Mouse (Mus musculus) heart, adult 11 months (tissue): Measurements from ENCODE around the gene Cdc42.
A peak's percentile ranks its signal among the peaks of the same experiment; 100 is the strongest.

ENCODE experiments used
- DNase-seq: peaks from one replicate; pipeline ENCODE4 v3.0.0; 2022

Gene Cdc42

DNA sequence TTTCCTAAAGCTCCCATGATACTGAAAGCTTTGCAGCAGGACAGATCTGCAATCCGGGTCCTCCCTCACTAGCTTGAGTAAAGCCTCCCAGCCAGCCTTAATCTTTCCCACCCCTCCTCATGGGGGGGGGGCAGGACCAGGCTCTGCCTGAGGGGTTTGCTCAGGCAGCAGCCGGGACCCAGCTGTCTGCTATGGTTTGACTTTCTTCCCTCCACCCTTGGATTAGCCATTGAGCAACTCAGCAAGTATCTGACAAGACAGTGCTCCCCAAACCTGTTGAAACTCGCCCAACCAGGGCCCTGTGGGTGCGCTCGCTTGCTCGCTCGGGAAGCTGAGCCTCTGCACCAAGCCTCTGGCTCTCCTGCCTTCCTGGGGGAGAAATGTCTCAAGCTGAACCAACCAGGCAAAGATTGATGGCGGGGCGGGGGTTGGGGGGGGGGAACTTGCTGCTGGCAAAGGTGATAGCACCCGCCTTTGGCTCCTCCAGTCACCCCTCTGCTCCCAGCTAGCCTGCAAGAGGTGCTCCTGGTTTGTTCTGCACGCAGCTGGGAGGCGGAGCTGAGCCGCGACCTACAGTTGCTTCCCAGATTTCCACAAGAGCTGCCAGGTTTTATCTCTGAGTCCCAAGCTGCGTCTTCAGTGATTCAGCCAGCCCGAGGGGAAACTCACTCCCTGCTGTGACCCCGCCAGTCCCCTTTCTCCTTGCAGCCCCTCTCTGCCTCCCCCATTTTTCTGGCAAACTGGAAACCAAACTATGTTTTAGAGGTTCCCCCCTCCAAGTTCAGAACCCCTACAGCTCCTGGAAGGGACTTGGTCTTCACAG, 74.7 kb downstream of the Cdc42 start:
- peak; percentile 94 for DNase-seq

DNA sequence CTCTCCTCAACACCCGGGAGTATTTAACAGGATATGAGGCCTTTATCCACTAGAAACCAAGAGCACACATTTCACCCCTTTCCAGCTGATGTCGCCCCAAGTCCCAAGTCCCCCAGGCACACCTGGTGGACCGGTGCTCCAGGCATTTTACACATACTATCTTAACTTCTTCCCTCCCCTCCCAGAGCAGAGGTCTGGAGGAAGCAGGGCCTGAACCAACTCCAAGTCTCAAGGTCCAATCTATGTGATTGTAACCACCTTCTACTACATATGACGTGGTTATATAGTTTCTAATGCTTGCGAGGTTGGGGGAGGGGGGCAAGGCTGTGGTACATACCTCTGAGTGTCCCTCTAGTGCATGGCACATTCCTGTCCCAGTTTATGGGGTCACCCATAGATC, 75.4 kb downstream of the Cdc42 start:
- no peak for DNase-seq

DNA sequence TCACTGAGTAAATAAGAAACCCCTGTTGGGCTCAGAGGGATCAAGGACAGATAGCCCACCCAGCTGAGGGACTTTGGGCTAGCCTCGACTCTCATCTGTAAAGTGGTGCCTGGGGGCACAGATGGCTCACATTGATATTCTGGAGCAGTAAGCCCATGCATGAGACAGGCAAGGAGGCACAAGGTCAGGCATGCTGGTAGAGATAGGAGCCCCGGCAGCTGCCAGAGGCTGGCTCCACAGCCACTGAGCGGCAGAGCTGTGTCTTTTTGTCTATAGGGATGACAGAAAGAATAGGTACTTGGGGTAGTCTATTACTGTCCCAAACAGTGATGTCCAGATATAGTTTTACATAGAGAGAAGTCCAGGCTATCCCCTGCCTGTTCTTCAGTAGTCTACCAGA, 76.2 kb downstream of the Cdc42 start:
- no peak for DNase-seq

DNA sequence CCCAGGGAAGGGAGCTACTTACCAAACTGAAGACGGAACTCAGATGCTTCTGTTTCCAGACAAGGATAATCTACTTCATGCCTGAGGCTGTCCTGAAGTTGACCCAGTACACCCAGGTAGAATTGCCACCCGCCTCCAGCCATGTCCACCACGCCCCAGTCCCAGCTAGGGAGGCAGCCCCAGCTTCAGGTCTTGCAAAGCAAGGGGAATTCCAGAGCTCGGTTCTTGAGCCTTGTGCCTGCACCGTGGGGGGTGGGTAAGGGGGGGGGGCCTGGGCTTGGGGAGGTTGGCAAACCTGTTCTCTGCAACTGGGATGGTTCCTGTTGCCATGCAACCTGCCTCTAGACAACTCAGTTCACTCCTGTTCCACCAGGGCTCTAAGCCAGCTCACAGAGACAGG, 78.2 kb downstream of the Cdc42 start:
- no peak for DNase-seq

DNA sequence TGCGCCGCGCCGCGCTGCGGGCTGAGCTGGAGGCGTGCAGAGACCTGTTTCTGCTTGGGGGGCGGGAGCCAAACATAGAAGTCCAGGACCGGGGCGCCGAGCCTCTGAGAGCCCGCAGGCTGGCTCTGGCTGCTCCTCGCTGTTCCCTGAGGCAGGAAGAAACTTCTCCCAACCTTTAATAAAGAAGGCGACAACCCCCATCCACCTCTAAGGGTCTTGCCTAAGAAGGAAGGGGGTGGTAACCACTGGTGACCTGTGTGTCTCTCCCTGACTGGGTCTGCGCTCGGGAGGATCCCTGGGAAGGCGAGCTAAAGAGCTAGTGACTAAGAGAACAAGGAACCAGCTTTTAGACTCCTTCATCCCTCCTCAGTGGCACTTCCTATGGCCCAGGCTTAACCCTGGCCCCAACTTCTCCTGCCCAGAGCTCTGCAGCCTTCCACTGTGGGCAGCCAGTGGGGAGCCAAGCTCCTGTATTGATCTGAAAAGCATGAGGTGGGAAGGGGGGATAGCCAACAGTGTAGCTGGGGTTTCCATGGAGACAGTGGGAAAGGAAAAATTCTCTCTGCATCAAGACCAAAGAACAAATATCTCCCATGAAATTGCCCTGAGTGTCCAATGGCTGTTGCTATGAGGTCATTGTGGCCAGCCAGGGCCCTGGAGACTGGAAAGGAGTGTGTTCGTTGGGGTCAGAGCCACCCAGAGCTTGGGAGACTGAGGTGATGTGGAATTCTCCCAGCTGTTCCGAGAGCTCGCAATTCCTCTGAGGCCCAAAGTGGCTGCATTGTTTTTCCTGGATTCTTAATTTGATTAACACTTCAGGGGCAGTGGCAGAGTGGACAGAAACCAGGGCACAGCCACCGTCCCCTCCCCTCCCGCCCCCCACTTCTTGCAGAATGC, 79.1 kb downstream of the Cdc42 start:
- no peak for DNase-seq

DNA sequence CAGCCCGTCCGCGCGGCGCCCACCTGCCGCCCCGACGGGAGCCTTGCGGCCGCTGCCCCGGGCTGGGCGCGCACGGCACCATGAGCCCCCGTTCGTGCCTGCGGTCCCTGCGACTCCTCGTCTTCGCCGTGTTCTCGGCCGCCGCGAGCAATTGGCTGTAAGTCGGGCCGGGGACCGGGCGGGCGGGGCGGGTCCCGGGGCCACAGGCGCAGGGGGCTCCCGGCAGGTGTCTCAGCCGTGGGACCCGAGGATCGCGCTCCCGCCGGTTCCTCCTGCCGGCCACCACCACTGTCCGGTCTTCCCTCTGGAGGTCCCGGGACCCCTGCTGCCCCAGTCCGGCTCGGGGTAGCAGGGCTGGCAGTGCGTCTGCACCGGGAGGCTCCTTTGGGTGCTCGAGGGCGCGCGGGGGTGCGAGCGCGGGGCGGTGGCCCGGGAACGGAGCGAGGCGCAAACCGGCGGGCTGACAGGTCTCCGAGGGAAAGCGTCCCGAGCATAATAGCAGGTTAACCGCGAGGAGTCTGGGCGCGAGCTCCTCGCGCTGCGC, 79.8 kb downstream of the Cdc42 start:
- peak; percentile 88 for DNase-seq

DNA sequence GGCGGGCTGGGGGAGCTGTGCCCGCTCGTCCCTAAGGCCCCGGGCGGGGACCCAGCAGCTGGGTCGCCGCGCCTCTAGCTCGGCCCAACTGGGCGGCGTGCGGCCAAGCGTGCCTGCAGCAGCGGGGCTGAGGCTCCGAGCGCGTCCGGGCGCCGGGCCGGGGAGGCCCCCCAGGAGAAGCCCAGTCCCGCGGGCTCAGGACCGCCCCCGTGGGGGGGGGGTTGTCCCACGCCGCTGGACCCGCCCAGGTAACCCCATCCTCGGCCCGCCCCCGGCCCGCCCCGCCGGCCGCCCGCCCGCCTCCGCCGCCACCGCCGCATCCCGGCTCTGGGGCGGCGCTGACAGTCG, 80.4 kb downstream of the Cdc42 start, which contains the start of gene Wnt4:
Gene Wnt4, plus strand, starts transcription at position 324 of the 348 bp plus-strand sequence.
- peak; percentile 95 for DNase-seq

DNA sequence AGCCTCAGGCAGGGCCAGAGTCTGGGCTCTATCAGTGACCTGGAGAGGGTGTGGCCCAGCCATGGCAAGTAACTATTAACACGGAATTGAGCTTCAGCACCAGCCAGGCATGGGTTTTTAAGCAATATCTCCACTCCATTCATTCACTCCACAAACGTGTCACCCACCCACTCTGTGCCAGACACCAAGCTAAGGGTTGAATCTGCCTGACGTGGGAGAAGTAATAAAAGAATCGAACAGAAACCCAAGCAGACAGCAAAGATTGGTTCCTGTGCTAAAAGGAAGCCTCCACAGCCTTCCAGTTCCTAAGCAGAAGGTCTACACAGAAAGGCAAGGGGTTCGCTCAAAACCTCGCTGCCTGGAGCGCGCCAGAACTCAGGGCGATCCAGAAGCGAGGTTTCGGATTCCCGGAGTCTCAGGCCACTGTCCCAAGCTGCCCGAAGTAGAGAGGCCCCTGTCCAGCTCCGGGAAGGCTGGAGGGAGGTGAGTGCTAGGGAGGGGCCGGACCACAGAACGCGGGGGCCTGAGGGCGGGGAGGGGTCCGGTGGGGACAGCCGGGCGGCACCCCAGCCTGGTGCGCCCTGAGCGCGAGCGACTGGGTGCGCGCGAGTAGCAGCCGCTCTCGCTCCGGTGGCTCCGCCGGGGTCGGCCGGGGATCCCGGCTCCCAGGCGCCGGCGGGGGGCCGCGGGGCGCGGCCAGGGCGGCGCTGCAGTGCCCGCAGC, 80.9 kb downstream of the Cdc42 start:
- peak; percentile 93 for DNase-seq

DNA sequence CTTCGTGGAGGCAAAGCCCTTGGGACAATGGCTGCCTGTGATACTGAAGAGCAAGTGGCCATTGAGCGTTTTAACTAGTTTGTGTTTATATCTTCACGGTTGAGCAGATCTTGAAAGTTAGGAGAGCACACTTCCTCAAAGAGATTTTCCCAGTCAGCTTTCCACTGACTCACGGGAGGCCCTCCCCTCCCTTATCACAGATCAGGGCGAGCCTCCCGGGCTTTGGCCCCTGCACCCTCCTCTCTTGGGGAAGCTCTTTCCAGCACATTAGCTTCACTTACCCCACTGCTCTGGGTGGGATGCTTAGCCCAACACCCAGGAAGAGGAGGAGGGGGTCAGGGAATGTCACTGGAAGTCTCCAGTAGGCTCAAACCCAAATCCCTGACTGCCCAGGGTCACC, 83.2 kb downstream of the Cdc42 start:
- DNase-seq = no peak

DNA sequence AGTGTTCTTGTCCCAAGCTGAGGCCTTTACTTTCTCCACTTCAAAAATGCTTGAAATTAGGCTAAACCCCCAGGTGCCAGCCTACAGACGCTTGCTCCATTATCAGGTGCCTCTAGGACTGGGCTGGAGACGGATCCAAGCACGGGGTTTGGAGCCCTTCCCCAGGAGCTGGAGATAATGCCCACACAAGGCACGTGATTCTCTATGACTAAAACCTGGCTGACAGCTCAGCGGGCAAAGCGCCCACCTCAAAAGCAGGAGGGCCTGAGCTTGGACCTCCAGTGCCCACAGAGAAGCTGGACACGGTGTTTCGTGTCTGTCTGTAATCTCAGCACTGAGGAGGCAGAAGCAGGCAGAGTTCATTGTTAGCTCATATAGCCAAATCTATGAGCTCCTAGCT, 85.7 kb downstream of the Cdc42 start:
- no peak for DNase-seq
